Mouse (Mus musculus): ENCODE measurements around the gene Kcnma1.

The Kcnma1 gene

DNA sequence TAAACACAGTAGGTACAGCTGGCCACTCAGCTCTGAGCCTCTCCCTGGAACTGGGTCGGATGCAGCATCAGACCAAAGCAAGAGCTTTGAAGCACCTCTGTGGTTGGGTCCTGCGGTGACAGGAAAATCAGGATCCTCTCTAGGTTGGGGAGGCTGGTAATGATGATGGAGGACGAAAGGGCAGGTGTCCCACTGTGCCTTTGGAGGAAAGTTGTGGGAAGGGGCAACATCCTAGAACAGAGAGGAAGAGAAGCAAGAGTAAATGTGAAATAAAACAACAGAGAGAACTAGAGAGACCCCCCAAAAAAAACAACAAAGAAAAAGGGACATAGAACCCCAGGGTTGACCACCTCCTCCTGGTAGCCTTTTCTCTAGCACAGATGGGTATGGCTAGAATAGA is at the start of gene Kcnma1:
TSS of gene Kcnma1 (minus strand) at position 101 of the 400 bp plus-strand sequence.
- DNase-seq (ENCODE audit: low spot score), result no peak

DNA sequence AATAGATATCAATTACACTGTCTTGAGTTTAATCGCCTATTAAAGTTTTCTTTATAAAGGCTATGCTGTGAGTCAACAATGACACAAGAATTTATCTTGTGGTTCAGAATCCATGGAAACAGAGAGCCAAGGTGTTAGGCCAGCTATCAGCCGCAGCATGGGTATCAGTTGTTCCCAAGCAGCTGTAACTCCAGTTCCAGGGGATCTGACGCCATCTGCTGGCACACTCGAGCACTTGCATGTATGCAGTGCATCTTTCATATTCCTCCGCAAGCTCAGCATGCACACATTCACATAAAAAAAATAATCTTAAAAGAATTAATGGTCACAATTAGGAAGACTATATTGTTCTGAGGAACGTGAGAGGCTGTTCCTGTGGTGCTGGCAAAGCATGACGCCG is 45.5 kb upstream of the Kcnma1 start:
- peak; percentile 78 for DNase-seq (ENCODE audit: low spot score)

DNA sequence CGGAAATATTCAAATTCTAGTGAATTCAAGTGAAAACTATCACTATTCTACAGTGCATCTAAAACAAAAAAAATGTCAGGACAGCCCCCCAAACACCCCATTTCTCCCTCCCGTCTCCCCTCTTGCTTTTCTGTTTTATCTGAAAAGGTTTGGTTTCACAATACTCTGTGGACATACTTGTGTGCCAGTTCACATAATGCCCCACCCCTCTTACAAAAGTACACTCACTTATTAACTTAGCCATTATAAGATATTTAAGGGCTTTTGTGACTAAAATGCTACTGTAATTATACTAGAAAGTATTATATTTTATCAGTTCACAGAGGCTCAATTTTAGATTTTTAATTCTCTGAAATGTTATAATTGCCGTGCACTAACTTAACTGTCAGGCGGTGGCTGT is 45.0 kb upstream of the Kcnma1 start:
- no peak for DNase-seq (ENCODE audit: low spot score)

DNA sequence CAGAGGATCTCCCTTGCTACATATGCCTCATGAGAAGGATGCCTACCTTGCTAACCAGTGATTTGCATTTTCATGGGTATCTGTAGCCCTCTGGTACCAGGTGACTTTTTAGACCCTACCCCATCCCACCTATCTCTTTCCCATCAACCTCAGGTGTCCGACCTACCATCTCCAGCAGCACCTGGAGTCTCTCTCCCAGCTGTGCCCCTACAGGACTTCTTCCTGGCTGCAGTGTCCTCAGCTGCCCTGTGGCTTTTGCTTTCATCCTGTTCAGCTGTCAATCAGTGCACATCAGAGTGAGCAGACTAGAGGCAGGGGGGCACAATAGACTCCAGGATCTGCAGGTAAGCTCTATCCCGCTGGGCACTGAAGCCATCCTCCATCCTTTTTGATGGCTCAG is 37.5 kb upstream of the Kcnma1 start:
- no peak for DNase-seq (ENCODE audit: low spot score)

DNA sequence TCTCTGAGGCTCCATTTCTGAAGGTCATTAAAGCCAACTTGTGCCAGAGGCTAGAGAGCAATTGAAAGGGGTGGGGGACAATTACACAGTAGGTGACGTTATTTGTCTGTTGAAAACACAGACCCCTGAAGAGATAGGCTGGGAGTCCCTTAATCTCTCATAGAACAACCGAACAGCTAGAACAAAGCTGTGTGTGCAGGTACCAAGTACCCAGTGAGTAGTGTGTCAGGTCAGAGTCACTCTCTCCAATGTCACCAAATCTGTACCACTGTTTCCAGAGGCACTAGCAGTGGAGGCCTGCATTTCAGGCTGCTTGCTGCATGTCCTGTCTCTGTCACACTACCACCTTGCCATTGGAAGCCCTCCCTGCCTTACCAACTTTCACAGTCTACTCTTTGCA is 22.3 kb upstream of the Kcnma1 start:
- DNase-seq (ENCODE audit: low spot score), result no peak

DNA sequence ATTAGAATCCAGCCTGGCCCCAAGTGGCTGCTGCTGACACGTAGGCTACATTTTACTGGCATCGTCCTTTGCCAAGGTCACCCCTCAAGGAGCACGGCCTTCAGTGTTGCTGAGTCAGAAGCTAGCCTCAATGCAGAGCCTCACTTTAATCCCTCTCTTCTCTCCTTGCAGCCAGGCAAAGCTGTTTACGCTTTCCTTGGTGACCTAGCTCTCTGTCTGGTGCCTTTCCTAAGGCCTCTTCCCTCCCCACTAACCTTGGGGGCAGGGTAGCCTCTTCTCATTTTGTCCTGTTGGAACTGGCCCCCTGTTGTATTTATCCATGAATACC is 21.9 kb upstream of the Kcnma1 start:
- no peak for DNase-seq (ENCODE audit: low spot score)

DNA sequence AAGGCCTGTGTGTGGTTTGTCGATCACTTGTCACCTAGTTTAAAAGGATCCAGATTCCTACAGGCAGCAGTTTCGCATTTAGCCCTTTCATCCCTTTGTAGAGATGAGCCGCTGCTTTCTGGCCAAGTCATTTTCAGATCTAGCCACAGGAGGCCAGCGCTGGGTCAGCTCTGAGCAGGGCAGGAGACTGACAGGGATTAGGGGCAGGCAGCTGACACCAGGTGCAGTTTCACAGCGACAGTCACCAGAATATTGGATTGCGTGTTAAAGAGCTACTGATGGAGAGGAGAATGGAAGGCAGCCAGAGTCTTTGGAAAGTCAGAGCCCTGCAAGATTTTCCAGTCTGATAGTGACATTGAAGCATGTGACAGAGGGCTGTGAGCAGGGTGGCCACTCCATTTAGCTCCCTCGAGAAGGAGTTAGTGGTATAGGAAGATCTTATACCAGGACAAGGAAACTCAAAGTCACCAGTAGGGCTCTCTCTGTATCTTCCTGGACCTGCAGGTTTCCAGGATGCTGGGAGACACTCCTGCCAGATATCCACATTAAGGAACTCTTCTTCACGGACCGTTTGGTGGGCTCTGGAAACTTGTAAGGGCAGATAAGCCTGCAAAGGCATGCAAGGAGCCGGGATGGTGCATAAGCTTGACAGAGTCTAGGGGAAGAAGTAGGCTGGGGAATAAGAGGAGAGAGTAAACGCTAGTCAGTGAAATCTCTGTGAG is 21.4 kb upstream of the Kcnma1 start:
- DNase-seq (ENCODE audit: low spot score), result peak; percentile 44

DNA sequence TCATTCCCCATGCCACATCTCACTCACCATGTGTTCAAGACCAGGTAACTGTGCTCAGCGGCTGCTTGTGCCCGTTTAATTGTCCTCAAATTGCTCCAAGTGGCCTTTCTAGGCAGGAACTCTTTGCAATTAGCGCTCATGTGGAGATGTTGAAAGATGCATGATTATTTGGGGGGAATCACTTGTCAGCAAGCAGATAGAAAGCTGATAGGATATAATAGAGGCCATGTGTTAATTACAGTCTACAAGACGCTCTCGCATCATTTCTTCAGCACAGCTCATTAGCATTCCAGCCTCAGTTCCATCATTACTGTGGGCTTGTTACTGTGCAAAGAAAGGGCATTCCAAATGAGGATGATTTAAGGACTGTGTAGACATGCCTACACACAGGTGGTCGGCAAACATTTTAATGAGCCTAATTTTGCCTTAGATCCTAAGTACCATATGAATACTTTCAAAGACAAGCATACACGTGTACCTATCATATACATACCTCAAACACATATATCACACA is 18.6 kb upstream of the Kcnma1 start:
- no peak for DNase-seq (ENCODE audit: low spot score)

DNA sequence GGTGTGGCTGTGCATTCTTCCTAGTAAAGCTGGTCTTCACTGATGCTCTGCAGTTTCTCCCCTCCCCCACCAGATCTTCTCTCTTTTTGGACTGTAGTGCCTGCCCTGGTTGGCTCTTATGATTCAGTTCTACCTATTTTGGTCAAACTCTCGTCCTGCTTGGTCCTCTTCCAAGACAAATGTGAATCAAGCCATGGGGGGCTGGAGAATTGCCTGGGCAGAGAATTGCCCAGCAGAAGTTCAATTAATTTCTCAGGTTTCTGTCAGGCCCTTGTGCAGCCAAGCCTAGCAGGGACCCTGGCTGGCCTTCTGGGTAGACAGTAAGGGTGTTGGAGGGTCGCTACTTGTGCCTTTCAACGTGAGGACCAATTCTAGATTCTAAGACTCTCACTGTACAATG is 17.9 kb upstream of the Kcnma1 start:
- no peak for DNase-seq (ENCODE audit: low spot score)

DNA sequence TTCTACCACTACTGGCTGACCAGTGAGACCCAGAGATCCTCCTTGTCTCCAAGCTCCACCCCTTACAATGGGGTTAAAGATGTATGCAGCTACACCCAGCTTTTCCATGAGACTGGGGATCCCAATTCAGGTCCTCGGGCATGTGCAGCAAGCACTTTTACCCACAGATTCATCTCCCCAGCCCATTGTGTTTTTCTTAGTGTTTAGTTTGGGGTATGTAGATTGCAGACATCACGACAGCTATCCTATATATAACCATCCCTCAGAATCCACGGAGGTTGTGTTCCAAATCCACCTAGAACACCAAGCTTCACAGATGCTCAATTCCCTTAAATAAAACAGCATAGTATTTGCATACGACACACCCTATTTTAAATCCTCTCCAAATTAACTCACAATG is 6.4 kb upstream of the Kcnma1 start:
- no peak for DNase-seq (ENCODE audit: low spot score)

DNA sequence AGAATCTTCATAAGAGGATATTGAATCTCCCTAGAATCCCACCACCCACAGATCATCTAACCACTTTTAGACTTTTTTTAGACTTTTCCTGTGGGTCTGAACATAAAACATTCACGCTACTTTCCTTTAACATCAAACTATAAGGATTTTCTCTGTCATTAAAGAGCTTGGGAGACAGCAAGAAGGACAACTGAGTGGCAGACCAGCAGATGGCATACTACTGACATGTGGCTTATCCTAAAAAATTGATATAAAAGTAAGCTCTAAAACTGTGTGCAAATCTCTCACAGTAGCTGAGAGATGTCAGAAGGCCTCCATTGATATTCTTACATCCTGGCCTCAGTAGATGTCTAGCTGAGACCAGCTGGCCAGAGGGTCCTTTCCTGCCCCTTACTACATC is 4.3 kb downstream of the Kcnma1 start:
- no peak for DNase-seq (ENCODE audit: low spot score)

DNA sequence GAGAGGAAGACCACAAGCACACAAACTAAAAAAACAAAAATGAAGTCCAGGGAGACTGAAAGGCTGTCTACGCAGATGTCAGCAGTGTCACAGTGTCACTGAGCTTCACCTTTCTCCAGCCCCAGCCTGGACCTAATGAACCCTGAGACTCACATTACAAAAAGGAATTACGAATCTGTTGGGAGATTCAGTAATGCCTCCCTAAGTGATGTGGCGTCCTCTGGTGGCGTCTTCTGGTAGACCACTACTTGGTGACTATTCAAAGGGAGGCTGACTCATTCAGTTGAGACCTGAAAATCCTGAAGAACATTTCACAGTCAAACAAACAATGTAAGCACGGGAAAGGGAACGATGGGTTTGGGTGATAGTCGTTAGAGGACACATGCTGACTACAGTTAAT is 6.0 kb downstream of the Kcnma1 start:
- peak; percentile 91 for DNase-seq (ENCODE audit: low spot score)

DNA sequence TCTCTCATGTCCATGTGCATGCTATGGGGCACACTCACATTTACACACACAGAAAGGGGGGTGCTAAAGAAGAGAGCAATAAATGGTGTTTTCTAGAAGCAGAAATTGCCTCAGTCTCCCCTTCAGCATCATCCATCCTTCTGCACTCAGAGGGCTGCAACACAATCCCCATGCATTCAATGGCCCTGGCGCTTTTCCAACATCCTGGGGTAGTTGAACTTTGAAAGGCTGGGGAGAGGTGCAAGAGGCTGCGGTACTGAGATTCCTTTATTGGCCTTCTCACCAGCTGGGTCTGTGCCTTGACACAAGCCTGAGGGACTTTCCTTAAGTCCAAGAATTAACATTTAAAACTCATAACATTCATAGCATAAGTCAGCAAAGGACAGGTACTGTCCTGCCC is 8.0 kb downstream of the Kcnma1 start:
- DNase-seq (ENCODE audit: low spot score), result no peak

DNA sequence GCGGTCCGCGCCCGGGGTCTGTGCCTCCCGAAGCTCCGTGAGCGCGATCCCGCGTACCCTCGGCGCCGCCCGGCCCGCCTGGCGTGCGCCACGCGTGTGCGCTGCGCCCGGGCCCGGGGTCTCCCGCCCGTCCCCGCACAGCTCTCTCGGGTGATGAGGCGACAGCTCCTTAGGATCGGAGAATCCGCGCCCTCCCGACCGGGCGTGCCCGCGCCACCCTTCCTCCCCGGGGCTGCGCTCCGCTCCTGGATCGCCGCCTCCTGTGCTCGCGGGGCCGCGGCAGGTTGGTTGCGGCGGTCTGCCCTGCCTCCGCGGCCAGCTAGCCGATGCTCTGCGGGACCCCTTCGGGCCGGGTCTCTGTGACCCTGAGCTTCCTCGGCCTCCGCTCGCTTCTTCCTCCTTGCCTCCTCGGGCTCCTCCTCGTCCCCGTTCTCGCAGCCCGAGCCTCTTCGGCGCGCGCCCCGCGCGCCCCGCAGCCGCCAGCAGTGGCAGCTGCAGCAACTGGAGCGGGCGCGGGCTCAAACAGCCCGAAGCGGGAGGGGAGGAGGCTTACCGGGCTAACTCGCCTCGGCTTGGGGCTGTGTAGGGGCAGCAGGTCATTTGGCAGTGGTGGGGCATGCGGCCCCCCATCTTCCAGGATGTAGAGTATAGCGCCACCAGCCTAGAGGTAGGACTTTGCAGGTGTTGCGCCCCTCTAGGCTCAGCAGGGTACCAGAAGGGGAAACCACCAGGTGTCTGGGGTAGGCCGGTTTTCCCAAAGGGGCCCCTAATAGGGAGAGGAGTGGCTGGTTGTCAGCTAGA is 9.6 kb downstream of the Kcnma1 start:
- DNase-seq (ENCODE audit: low spot score), result peak; percentile 44

DNA sequence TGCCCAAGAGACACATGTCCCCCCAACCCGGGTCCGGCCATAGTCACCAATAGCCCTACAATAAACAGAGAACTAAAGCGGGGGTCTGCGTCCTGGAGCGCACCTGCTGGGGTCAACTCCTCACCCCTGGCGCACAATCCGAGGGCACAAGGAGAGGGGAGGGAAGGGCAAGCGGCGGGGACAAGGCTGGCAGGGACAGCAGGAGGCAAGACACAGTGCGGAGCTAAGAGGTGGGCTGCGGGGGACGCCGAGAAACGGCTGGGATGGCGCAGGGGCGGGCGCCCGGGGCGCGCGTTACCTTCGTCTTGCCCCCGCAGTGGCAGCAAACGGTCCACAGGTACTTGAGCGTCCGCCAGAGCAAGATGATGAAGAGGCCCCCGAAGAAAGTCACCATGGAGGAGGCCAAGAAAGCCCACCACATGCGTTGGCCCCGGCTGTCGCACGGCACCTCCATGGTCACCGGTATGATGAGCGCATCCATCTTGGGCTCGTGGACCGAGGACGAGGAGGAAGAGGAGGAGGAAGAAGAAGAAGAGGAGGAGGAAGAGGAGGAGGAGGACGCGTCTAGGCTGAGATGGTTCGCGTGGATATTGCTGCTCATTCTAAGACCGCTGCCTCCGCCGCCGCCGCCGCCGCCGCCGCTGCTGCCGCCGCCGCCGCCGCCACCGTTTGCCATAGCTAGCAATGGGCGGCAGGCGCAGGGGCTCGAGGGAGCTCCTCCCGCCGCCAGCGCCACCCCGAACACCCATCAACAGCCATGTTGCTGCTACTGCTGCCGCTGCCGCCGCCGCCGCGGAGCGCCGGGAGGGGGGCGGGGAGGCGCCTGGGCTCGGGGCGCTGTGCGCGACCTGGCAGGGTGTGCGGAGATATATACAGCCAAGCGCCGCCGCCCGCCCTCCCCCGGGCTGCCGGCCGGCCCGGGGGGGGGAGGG is 10.6 kb downstream of the Kcnma1 start:
- peak; percentile 40 for DNase-seq (ENCODE audit: low spot score)

DNA sequence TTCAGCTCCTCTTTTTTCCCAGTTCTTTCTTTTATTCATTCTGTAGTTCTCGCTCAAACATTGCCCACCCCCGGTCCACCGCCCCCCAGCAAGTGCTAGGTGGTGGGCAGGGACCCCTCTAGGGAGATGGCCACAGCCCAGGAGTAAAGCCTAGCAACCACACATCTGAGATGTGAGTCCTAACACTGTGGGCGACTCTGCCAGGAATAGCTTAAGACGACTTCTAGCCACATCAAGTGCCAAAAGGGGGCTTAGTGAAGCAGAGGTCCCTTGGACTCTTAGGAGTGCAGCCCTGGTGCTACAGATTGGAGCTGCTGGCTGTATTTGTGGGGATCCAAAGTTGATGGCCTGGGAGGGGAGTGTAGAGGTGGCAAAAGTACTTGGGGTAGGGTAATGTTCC is 11.6 kb downstream of the Kcnma1 start:
- no peak for DNase-seq (ENCODE audit: low spot score)

DNA sequence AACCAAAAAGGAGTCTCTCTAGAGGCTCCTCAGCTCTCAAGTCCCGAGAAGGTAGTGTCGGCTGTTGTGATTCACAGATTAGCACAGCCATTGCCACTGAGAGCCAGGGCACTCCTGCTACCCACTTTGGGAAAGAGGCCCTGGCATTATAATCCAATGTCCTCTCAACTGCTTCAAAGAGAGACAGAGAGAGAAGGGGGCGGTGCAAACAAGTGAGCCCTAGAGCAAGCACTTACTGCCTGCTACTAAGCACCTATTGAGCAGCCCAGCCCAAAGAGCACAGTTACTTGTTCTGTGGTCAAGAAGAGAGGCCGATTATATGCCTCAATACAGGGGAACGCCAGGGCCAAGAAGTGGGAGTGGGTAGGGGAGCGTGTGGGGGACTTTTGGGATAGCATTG is 16.4 kb downstream of the Kcnma1 start:
- DNase-seq (ENCODE audit: low spot score), result no peak

DNA sequence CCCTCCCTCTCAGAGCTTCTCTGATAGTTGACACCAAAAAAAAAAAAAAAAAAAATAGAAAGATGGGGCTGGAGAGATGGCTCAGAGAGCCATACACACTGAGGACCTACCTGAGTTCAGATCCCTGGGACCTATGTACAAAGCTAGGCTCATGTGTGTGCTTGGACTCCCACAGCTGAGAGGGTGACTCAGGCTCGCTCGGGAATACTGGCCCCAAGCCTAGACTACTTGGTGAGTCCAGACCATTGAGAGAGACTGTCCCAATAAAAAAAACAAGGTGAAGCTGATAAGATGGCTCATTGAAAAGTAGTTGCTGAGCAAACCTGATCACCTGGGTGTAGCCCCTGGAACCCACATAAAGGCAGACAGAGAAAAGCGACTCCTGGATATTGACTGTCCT is 18.5 kb downstream of the Kcnma1 start:
- no peak for DNase-seq (ENCODE audit: low spot score)

DNA sequence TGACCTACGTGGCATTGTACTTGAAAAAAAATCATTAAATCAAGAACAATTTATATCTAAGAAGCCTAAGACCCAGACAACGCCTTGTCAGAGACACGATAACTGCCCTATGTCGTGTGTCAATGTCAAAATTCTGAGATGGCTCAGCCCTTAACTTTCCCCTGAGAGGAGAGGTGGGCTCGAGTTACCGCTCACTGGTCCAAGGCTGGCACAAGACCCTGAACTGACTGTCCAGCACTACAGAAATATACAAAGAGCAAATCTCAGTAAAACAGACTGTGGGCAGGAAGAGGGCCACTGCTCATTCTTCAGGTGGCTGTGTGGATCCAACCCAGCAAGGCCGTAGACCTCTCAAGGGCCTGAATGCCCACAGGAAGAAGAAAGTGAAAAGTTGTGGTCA is 23.4 kb downstream of the Kcnma1 start:
- no peak for DNase-seq (ENCODE audit: low spot score)

DNA sequence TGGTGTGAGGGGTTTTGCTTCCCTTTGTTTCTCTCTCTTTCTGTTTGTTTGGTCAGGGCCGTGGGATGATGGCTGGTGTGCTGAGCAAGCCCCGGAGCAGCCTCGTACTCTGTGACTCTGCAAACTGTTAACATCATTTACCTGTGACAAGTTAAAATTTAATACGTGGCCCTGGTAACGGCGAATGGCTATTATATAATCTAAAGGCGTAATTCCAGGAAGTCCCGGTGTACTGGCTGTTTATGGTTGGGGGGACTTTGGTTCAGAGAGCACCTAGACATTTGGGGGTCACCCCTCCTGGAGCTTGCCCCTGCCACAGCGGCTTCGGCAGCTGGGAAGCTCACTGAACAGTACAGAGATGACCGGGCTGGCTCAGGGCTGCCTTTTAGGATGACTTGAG is 24.6 kb downstream of the Kcnma1 start:
- DNase-seq (ENCODE audit: low spot score), result no peak

DNA sequence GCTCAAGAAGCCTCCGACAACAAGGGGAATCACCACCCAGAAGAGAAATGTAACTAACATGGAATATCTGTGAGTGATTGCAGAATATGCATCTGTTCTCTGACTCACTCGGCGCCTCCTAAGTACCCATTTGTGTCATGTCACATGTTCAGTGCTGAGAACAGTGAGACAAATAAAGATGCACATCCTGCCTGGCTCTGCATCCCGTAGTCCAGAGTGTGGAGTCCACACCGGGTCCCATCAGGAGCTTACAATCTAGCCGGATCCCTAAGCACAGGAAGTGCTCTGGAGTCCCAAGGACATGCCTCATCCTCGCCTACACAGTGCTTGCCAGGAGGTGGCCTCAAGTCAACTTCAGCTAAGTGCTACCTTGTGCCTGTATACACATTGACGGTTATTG is 32.1 kb downstream of the Kcnma1 start:
- DNase-seq (ENCODE audit: low spot score), result no peak

DNA sequence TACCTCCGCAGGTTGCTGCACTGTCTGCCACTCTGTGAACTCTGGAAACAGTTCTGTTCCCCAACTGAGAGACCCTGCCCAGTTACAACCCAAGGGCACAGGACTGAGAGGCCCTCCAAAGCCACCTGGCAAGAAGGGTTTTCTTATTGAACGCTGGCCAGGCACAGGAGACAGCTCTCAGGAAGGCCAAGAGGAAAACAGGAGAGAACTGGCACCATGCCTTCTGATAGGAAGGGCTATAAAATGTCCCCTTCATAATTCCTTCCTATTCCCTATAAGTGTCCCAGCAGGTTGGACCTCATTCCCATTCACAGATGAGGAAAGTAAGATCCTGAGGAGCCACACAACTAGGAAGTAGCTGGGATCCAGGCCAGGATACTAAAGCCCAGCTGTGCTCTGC is 39.6 kb downstream of the Kcnma1 start:
- no peak for DNase-seq (ENCODE audit: low spot score)

DNA sequence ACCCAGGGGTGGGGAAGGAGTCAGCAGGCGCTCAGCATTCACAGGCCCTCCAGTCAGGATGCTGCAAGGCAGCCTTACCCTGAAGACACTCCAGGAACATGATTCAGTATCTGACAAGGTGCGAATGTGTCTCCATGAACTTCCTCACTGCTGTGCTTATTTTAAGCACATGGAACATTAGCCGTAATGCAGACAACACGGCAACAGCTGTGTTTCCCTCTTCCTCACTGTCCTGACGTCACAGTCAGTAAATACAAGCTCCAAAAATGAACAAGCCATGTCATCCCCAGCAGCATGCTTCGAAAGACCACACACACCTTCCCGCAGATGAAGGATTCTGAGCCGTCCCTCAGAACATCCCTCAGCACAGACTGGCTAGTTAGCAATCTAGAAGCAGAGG is 47.8 kb downstream of the Kcnma1 start:
- no peak for DNase-seq (ENCODE audit: low spot score)
